Mouse (Mus musculus): ENCODE measurements around the gene Ccdc92.

DNA sequence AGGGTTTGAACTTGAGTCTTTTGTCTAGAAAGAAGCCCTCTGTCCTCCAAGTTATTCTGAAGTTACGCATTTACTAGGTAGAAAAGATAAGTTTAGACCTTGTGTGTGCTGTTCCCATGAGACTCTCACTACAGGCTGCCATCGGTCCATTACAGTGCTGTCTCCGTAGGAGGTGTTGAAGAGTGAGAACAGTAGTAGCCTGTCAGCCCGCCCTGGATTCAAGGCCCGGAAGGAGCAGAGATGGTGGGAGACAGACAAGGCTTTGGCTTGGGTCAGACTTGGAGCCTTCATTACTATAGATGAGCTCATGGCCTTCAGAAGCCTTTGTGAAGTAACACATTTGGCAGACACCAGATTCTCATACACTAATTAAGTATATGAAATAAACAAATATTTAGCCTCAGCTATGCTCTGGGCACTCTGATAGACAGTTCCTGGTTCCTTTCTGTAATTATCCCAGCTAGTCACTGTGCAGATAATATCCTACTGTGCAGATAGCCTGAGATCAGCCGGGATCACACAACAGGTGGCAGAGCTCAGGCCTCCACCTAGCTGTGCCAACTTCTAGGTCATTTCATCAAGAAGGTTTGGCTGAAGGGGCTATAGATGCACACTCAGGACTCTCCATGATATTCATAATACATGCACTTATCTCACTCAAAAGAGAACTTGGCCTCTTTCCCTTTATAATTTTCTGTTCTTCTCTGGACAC lies 11.8 kb upstream of the Ccdc92 start:
- TF ChIP-seq POLR2A (IDR thresholded peaks at IDR 0.05; ENCODE audit: control insufficient read depth in 1 of 2, insufficient read depth in 1 of 2, low read depth in 1 of 2, low read length in 2 of 2, poor library complexity in 1 of 2), result no peak
- TF ChIP-seq TCF12 (IDR thresholded peaks at IDR 0.05; ENCODE audit: low read depth, low read length), result no peak
- TF ChIP-seq ETS1 (IDR thresholded peaks at IDR 0.05; ENCODE audit: low read depth, low read length), result no peak
- TF ChIP-seq EP300 (IDR thresholded peaks at IDR 0.05; ENCODE audit: low read depth in 1 of 2, low read length in 2 of 2), result no peak
- TF ChIP-seq MAFK (IDR thresholded peaks at IDR 0.05; ENCODE audit: borderline replicate concordance, low read depth, low read length), result no peak
